Mouse (Mus musculus) intestine, postnatal 0 days (tissue): Measurements from ENCODE around the gene Farsa. TPM values are rescaled to one million over a fixed set of nuclear protein-coding genes. Genes with fewer than 3 reads are reported as not detected.

Experiments
- ATAC-seq: fragments of 200-750 bp; cut with Nextera tagmentation; 2 replicates; pipeline ENCODE4 v1.8.0; 2017; ENCODE audit warnings: mild to moderate bottlenecking, moderate TSS enrichment, moderate library complexity
- H3K27ac ChIP-seq: fragments of 300-500 bp; sonication (generic); 2 replicates; pipeline ENCODE4 v1.5.1; 2014; ENCODE audit warnings: mild to moderate bottlenecking, low read depth, low read length, moderate library complexity
- H3K27me3 ChIP-seq: fragments of 300-500 bp; sonication (generic); replicated peaks from 2 replicates; pipeline ENCODE4 v1.6.1; 2014; ENCODE audit warnings: low read length, mixed read lengths; ENCODE audit not compliant: control insufficient read depth, insufficient read depth
- H3K36me3 ChIP-seq: fragments of 300-500 bp; sonication (generic); 2 replicates; pipeline ENCODE4 v1.6.1; 2014; ENCODE audit warnings: mild to moderate bottlenecking, moderate library complexity; ENCODE audit not compliant: control insufficient read depth, insufficient read depth
- H3K4me1 ChIP-seq: fragments of 300-500 bp; sonication (generic); replicated peaks from 2 replicates; pipeline ENCODE4 v1.6.1; 2014; ENCODE audit warnings: antibody characterized with exemption, low read length, mixed read lengths; ENCODE audit not compliant: control insufficient read depth, insufficient read depth
- H3K4me2 ChIP-seq: fragments of 300-500 bp; sonication (generic); replicated peaks from 2 replicates; pipeline ENCODE4 v1.6.1; 2014; ENCODE audit warnings: low read depth, mild to moderate bottlenecking, moderate library complexity
- H3K4me3 ChIP-seq: fragments of 300-500 bp; sonication (generic); 2 replicates; pipeline ENCODE4 v1.5.1; 2014; ENCODE audit warnings: low read depth, low read length
- H3K9ac ChIP-seq: fragments of 300-500 bp; sonication (generic); 2 replicates; pipeline ENCODE4 v1.6.1; 2014; ENCODE audit warnings: mild to moderate bottlenecking, low read depth, low read length
- H3K9me3 ChIP-seq: fragments of 300-500 bp; sonication (generic); 2 replicates; pipeline ENCODE4 v1.6.1; 2016; ENCODE audit warnings: mixed run types; ENCODE audit not compliant: control insufficient read depth
- CTCF ChIP-seq: sonication (generic); IDR thresholded peaks from 2 replicates; pipeline ENCODE4 v1.5.1; 2016; ENCODE audit warnings: low read depth, mild to moderate bottlenecking, control low read depth, antibody characterized with exemption, moderate library complexity
- WGBS: fragments of 180-500 bp; shearing (Covaris S2); extraction: QIAGEN DNeasy Blood & Tissue Kit; methylation state at CpG from one replicate; pipeline ENCODE4 v1.1.7; 2014; 5-methylcytosine and 5-hydroxymethylcytosine counted together
- polyA plus RNA-seq: library from polyadenylated mRNA; unstranded; fragments of >200 nt; fragmentation: Nextera tagmentation; extraction: Ambion mirVana; gene quantifications from 2 replicates; pipeline ENCODE4 v1.2.1, GENCODE M21; 2015

The Farsa gene
- polyA plus RNA-seq, 1 experiment from 2014 or later: 28.3 TPM

GRCm38 (mm10) chr8:84813830-84814229 lies 43.0 kb upstream of the Farsa start:
- TF ChIP-seq CTCF: no peak
- Histone ChIP-seq H3K9me3 (no peaks in the 10 kb centered on the region), H3K4me2 (no peak overlapping the region), H3K36me3 (no peaks in the 10 kb centered on the region), H3K27ac (no peak overlapping the region), H3K4me1 (no peaks in the 10 kb centered on the region), H3K9ac (no peak overlapping the region), H3K27me3 (peaks cover 42% of the 10 kb centered on the region), H3K4me3 (no peak overlapping the region)
- ATAC-seq: no peak
- 74% methylated on average over 3 of the region's 3 CpGs for WGBS

- no peak for TF ChIP-seq CTCF
- no peak overlapping the region for H3K9ac ChIP-seq
- H3K4me2 ChIP-seq: no peak overlapping the region
- 83% methylated on average over 11 of the region's 11 CpGs for WGBS
- H3K9me3 ChIP-seq: no peaks in the 10 kb centered on the region
- no peak for ATAC-seq
- no peaks in the 10 kb centered on the region for H3K36me3 ChIP-seq
- H3K4me1 ChIP-seq: no peaks in the 10 kb centered on the region
- peaks cover 42% of the 10 kb centered on the region for H3K27me3 ChIP-seq
- no peak overlapping the region for H3K27ac ChIP-seq
- no peak overlapping the region for H3K4me3 ChIP-seq
Observed at GRCm38 (mm10) chr8:84814240-84814554, 42.6 kb upstream of the Farsa start.

GRCm38 (mm10) chr8:84814555-84815441 lies 42.0 kb upstream of the Farsa start:
- 47% methylated on average over 19 of the region's 19 CpGs for WGBS
- Histone ChIP-seq H3K36me3 (no peaks in the 10 kb centered on the region), H3K4me2 (no peak overlapping the region), H3K27me3 (peaks cover 36% of the 10 kb centered on the region), H3K9ac (no peak overlapping the region), H3K27ac (0 out of 2 replicates have a peak overlapping the region, but pooled peaks have one; percentile 21), H3K4me3 (no peak overlapping the region), H3K4me1 (no peaks in the 10 kb centered on the region), H3K9me3 (no peaks in the 10 kb centered on the region)
- no peak for TF ChIP-seq CTCF
- ATAC-seq: 0 out of 2 replicates have a peak, but pooled peaks have one; percentile 11

GRCm38 (mm10) chr8:84815547-84815946 lies 41.2 kb upstream of the Farsa start:
- H3K9ac ChIP-seq: no peak overlapping the region
- no peaks in the 10 kb centered on the region for H3K4me1 ChIP-seq
- no peaks in the 10 kb centered on the region for H3K9me3 ChIP-seq
- WGBS: 13% methylated on average over 9 of the region's 9 CpGs
- H3K27ac ChIP-seq: 0 out of 2 replicates have a peak overlapping the region, but pooled peaks have one; percentile 21
- no peak overlapping the region for H3K4me2 ChIP-seq
- H3K4me3 ChIP-seq: no peak overlapping the region
- H3K27me3 ChIP-seq: peaks cover 33% of the 10 kb centered on the region
- peak; percentile 56; the same call in 1 of the 2 replicates for ATAC-seq
- H3K36me3 ChIP-seq: no peaks in the 10 kb centered on the region
- peak; percentile 97 for TF ChIP-seq CTCF

- Histone ChIP-seq H3K36me3 (no peaks in the 10 kb centered on the region), H3K9ac (no peak overlapping the region), H3K9me3 (no peaks in the 10 kb centered on the region), H3K27ac (no peak overlapping the region), H3K27me3 (peaks cover 27% of the 10 kb centered on the region), H3K4me3 (no peak overlapping the region), H3K4me1 (no peaks in the 10 kb centered on the region), H3K4me2 (no peak overlapping the region)
- TF ChIP-seq CTCF: no peak
- ATAC-seq: no peak
- WGBS: 78% methylated on average over 17 of the region's 17 CpGs
Observed at GRCm38 (mm10) chr8:84816117-84816516, 40.7 kb upstream of the Farsa start.

GRCm38 (mm10) chr8:84822723-84823122 lies 34.1 kb upstream of the Farsa start, which contains the start of gene Dand5:
Gene Dand5 (minus strand): TSS chr8:84822823.
- no peak for ATAC-seq
- Histone ChIP-seq H3K9ac (no peak within 1 kb of the TSS), H3K27ac (no peak within 1 kb of the TSS), H3K36me3 (no peaks in the 10 kb centered on the region; the same call in 1 of the 2 replicates), H3K27me3 (no peaks in the 10 kb centered on the region), H3K9me3 (no peaks in the 10 kb centered on the region), H3K4me3 (no peak within 1 kb of the TSS), H3K4me2 (0 out of 2 replicates have a peak within 1 kb of the TSS, but pooled peaks have one; percentile 17), H3K4me1 (no peaks in the 10 kb centered on the region)
- 40% methylated on average over 3 of the region's 3 CpGs for WGBS
- no peak for TF ChIP-seq CTCF
